Mouse (Mus musculus): Measurements from ENCODE around the gene Pcolce. TPM values are rescaled to one million over a fixed set of nuclear protein-coding genes. Genes with fewer than 3 reads are reported as not detected.
A peak's percentile ranks its signal among the peaks of the same experiment; 100 is the strongest.

Pcolce gene
- polyA plus RNA-seq, 1 experiment from 2014 or later = 120 TPM

- peaks cover 3% of the 10 kb centered on the region; the same call in 1 of the 2 replicates for H3K4me1 ChIP-seq (ENCODE audit: control insufficient read depth, insufficient read depth, low read length)
- no peaks in the 10 kb centered on the region for H3K36me3 ChIP-seq (ENCODE audit: control insufficient read depth, insufficient read depth, low read length)
- H3K4me2 ChIP-seq = peak overlapping the region; percentile 49
- no peaks in the 10 kb centered on the region for H3K9me3 ChIP-seq (replicated peaks; ENCODE audit: control insufficient read depth, low read length)
- peak overlapping the region; percentile 2; the same call in 1 of the 2 replicates for H3K4me3 ChIP-seq (ENCODE audit: low read depth, low read length)
- no peak overlapping the region for H3K9ac ChIP-seq (ENCODE audit: low read depth, low read length)
- H3K27ac ChIP-seq (ENCODE audit: low read depth, low read length) = peak overlapping the region; percentile 10; the same call in 1 of the 2 replicates
- WGBS (ENCODE audit: insufficient replicate concordance) = 61% methylated on average over 17 of the region's 17 CpGs
- peak; percentile 80 for ATAC-seq (replicated peaks; ENCODE audit: insufficient number of reproducible peaks, low FRiP score, low TSS enrichment)
- H3K27me3 ChIP-seq (ENCODE audit: control insufficient read depth, insufficient read depth, low read length) = 0 out of 2 replicates have a peak, but pooled peaks cover 2% of the 10 kb centered on the region
These were observed 42.6 kb downstream of the Pcolce start for GRCm38 (mm10) chr5:137570691-137571586.

- 0 out of 2 replicates have a peak, but pooled peaks cover 2% of the 10 kb centered on the region for H3K27me3 ChIP-seq (ENCODE audit: control insufficient read depth, insufficient read depth, low read length)
- ATAC-seq (replicated peaks; ENCODE audit: insufficient number of reproducible peaks, low FRiP score, low TSS enrichment) = no peak
- H3K9me3 ChIP-seq (replicated peaks; ENCODE audit: control insufficient read depth, low read length) = no peaks in the 10 kb centered on the region
- peak overlapping the region; percentile 21; the same call in 1 of the 2 replicates for H3K4me3 ChIP-seq (ENCODE audit: low read depth, low read length)
- H3K27ac ChIP-seq (ENCODE audit: low read depth, low read length) = no peak overlapping the region; the same call in 1 of the 2 replicates
- WGBS (ENCODE audit: insufficient replicate concordance) = 47% methylated on average over 7 of the region's 7 CpGs
- H3K9ac ChIP-seq (ENCODE audit: low read depth, low read length) = no peak overlapping the region
- H3K4me1 ChIP-seq (ENCODE audit: control insufficient read depth, insufficient read depth, low read length) = peaks cover 3% of the 10 kb centered on the region; the same call in 1 of the 2 replicates
- no peaks in the 10 kb centered on the region for H3K36me3 ChIP-seq (ENCODE audit: control insufficient read depth, insufficient read depth, low read length)
- peak overlapping the region; percentile 31 for H3K4me2 ChIP-seq
These were observed 43.4 kb downstream of the Pcolce start for GRCm38 (mm10) chr5:137570181-137570580.

- no peak within 1 kb of the TSS for H3K9ac ChIP-seq (ENCODE audit: low read depth, low read length)
- peak within 1 kb of the TSS; percentile 21 for H3K4me3 ChIP-seq (ENCODE audit: low read depth, low read length)
- peaks cover 3% of the 10 kb centered on the region; the same call in 1 of the 2 replicates for H3K4me1 ChIP-seq (ENCODE audit: control insufficient read depth, insufficient read depth, low read length)
- 20% methylated on average over 9 of the region's 9 CpGs for WGBS (ENCODE audit: insufficient replicate concordance)
- H3K27me3 ChIP-seq (ENCODE audit: control insufficient read depth, insufficient read depth, low read length) = 0 out of 2 replicates have a peak, but pooled peaks cover 2% of the 10 kb centered on the region
- no peaks in the 10 kb centered on the region for H3K36me3 ChIP-seq (ENCODE audit: control insufficient read depth, insufficient read depth, low read length)
- no peak within 1 kb of the TSS; the same call in 1 of the 2 replicates for H3K27ac ChIP-seq (ENCODE audit: low read depth, low read length)
- peak; percentile 70 for ATAC-seq (replicated peaks; ENCODE audit: insufficient number of reproducible peaks, low FRiP score, low TSS enrichment)
- H3K9me3 ChIP-seq (replicated peaks; ENCODE audit: control insufficient read depth, low read length) = no peaks in the 10 kb centered on the region
- peak within 1 kb of the TSS; percentile 31 for H3K4me2 ChIP-seq
These were observed 43.9 kb downstream of the Pcolce start, which contains the start of gene Tfr2 for GRCm38 (mm10) chr5:137569665-137570064. Tfr2 (plus strand) TSS chr5:137569840.

GRCm38 (mm10) chr5:137569031-137569430 is 44.6 kb downstream of the Pcolce start:
- H3K4me3 ChIP-seq (ENCODE audit: low read depth, low read length) = no peak overlapping the region
- H3K36me3 ChIP-seq (ENCODE audit: control insufficient read depth, insufficient read depth, low read length) = no peaks in the 10 kb centered on the region
- 0 out of 2 replicates have a peak, but pooled peaks cover under 1% of the 10 kb centered on the region for H3K27me3 ChIP-seq (ENCODE audit: control insufficient read depth, insufficient read depth, low read length)
- H3K9ac ChIP-seq (ENCODE audit: low read depth, low read length) = no peak overlapping the region
- no peak for ATAC-seq (replicated peaks; ENCODE audit: insufficient number of reproducible peaks, low FRiP score, low TSS enrichment)
- H3K27ac ChIP-seq (ENCODE audit: low read depth, low read length) = no peak overlapping the region
- H3K9me3 ChIP-seq (replicated peaks; ENCODE audit: control insufficient read depth, low read length) = no peaks in the 10 kb centered on the region
- H3K4me2 ChIP-seq = peak overlapping the region; percentile 31
- H3K4me1 ChIP-seq (ENCODE audit: control insufficient read depth, insufficient read depth, low read length) = no peaks in the 10 kb centered on the region
- WGBS (ENCODE audit: insufficient replicate concordance) = 58% methylated on average over 12 of the region's 12 CpGs

GRCm38 (mm10) chr5:137568223-137568798 is 45.3 kb downstream of the Pcolce start:
- Histone ChIP-seq H3K4me3 (ENCODE audit: low read depth, low read length) (no peak overlapping the region), H3K9me3 (replicated peaks; ENCODE audit: control insufficient read depth, low read length) (no peaks in the 10 kb centered on the region), H3K4me1 (ENCODE audit: control insufficient read depth, insufficient read depth, low read length) (no peaks in the 10 kb centered on the region), H3K27ac (ENCODE audit: low read depth, low read length) (no peak overlapping the region), H3K4me2 (no peak overlapping the region), H3K27me3 (ENCODE audit: control insufficient read depth, insufficient read depth, low read length) (no peaks in the 10 kb centered on the region), H3K9ac (ENCODE audit: low read depth, low read length) (no peak overlapping the region), H3K36me3 (ENCODE audit: control insufficient read depth, insufficient read depth, low read length) (no peaks in the 10 kb centered on the region)
- no peak for ATAC-seq (replicated peaks; ENCODE audit: insufficient number of reproducible peaks, low FRiP score, low TSS enrichment)
- 76% methylated on average over 8 of the region's 8 CpGs for WGBS (ENCODE audit: insufficient replicate concordance)

- Histone ChIP-seq H3K36me3 (ENCODE audit: control insufficient read depth, insufficient read depth, low read length) (no peaks in the 10 kb centered on the region), H3K27me3 (ENCODE audit: control insufficient read depth, insufficient read depth, low read length) (no peaks in the 10 kb centered on the region), H3K4me3 (ENCODE audit: low read depth, low read length) (no peak overlapping the region), H3K4me2 (no peak overlapping the region), H3K9ac (ENCODE audit: low read depth, low read length) (no peak overlapping the region), H3K4me1 (ENCODE audit: control insufficient read depth, insufficient read depth, low read length) (no peaks in the 10 kb centered on the region), H3K9me3 (replicated peaks; ENCODE audit: control insufficient read depth, low read length) (no peaks in the 10 kb centered on the region), H3K27ac (ENCODE audit: low read depth, low read length) (no peak overlapping the region)
- WGBS (ENCODE audit: insufficient replicate concordance) = 92% methylated on average over 5 of the region's 5 CpGs
- ATAC-seq (replicated peaks; ENCODE audit: insufficient number of reproducible peaks, low FRiP score, low TSS enrichment) = no peak
These were observed 47.2 kb downstream of the Pcolce start for GRCm38 (mm10) chr5:137566416-137566815.

GRCm38 (mm10) chr5:137565744-137566143 is 47.8 kb downstream of the Pcolce start:
- Histone ChIP-seq H3K4me2 (no peak overlapping the region), H3K4me3 (ENCODE audit: low read depth, low read length) (no peak overlapping the region), H3K36me3 (ENCODE audit: control insufficient read depth, insufficient read depth, low read length) (no peaks in the 10 kb centered on the region), H3K27me3 (ENCODE audit: control insufficient read depth, insufficient read depth, low read length) (no peaks in the 10 kb centered on the region), H3K9me3 (replicated peaks; ENCODE audit: control insufficient read depth, low read length) (no peaks in the 10 kb centered on the region), H3K27ac (ENCODE audit: low read depth, low read length) (no peak overlapping the region), H3K4me1 (ENCODE audit: control insufficient read depth, insufficient read depth, low read length) (no peaks in the 10 kb centered on the region), H3K9ac (ENCODE audit: low read depth, low read length) (no peak overlapping the region)
- WGBS (ENCODE audit: insufficient replicate concordance) = 64% methylated on average over 6 of the region's 6 CpGs
- ATAC-seq (replicated peaks; ENCODE audit: insufficient number of reproducible peaks, low FRiP score, low TSS enrichment) = no peak

- H3K9me3 ChIP-seq (replicated peaks; ENCODE audit: control insufficient read depth, low read length) = no peaks in the 10 kb centered on the region
- H3K4me1 ChIP-seq (ENCODE audit: control insufficient read depth, insufficient read depth, low read length) = no peaks in the 10 kb centered on the region
- ATAC-seq (replicated peaks; ENCODE audit: insufficient number of reproducible peaks, low FRiP score, low TSS enrichment) = no peak
- H3K27me3 ChIP-seq (ENCODE audit: control insufficient read depth, insufficient read depth, low read length) = no peaks in the 10 kb centered on the region
- 52% methylated on average over 10 of the region's 10 CpGs for WGBS (ENCODE audit: insufficient replicate concordance)
- H3K4me3 ChIP-seq (ENCODE audit: low read depth, low read length) = no peak overlapping the region
- no peak overlapping the region for H3K9ac ChIP-seq (ENCODE audit: low read depth, low read length)
- H3K27ac ChIP-seq (ENCODE audit: low read depth, low read length) = no peak overlapping the region
- H3K36me3 ChIP-seq (ENCODE audit: control insufficient read depth, insufficient read depth, low read length) = no peaks in the 10 kb centered on the region
- H3K4me2 ChIP-seq = no peak overlapping the region
These were observed 50.6 kb downstream of the Pcolce start for GRCm38 (mm10) chr5:137562965-137563364.
